Mouse (Mus musculus) MEL (cell line): ENCODE data around the gene Tnfaip8l2.

Source experiments
- BHLHE40 ChIP-seq: IDR thresholded peaks from 2 replicates; pipeline ENCODE4 v1.6.1; 2012; ENCODE audit warnings: low read depth, mild to moderate bottlenecking, inconsistent platforms, low read length, improper control_type of control experiment, borderline replicate concordance
- CTCF ChIP-seq, 3 experiments: IDR thresholded peaks in 2 of 3; conservative IDR thresholded peaks in 1 of 3; 2 replicates each; pipeline ENCODE4 v1.5.1; 2011 to 2012; ENCODE audit warnings: low read length in 3 of 3, low read depth in 2 of 3, mild to moderate bottlenecking in 2 of 3, improper control_type of control experiment in 1 of 3, inconsistent platforms in 1 of 3, mixed read lengths in 1 of 3, moderate library complexity in 1 of 3; ENCODE audit not compliant: control insufficient read depth in 1 of 3, insufficient read depth in 1 of 3, poor library complexity in 1 of 3, severe bottlenecking in 1 of 3
- E2F4 ChIP-seq: IDR thresholded peaks from 2 replicates; pipeline ENCODE4 v1.6.1; 2011; ENCODE audit warnings: low read depth, low read length, improper control_type of control experiment, borderline replicate concordance
- EP300 ChIP-seq, 2 experiments: IDR thresholded peaks; 2 replicates each; pipeline ENCODE4 v1.6.1; 2011; ENCODE audit warnings: improper control_type of control experiment in 2 of 2, low read length in 2 of 2, low read depth in 1 of 2, mild to moderate bottlenecking in 1 of 2
- GABPA ChIP-seq: IDR thresholded peaks from 2 replicates; pipeline ENCODE4 v1.6.1; 2012; ENCODE audit warnings: low read depth, mild to moderate bottlenecking, inconsistent platforms, low read length, improper control_type of control experiment, moderate library complexity
- MAX ChIP-seq: IDR thresholded peaks from 2 replicates; pipeline ENCODE4 v1.6.1; 2011; ENCODE audit warnings: low read length, improper control_type of control experiment
- POLR2A ChIP-seq, 2 experiments: IDR thresholded peaks; 2 replicates each; pipeline ENCODE4 v1.6.1; 2011 to 2012; ENCODE audit warnings: low read length in 2 of 2, mild to moderate bottlenecking in 2 of 2, control low read depth in 1 of 2, improper control_type of control experiment in 1 of 2, low read depth in 1 of 2, moderate library complexity in 1 of 2; ENCODE audit not compliant: control insufficient read depth in 1 of 2, insufficient read depth in 1 of 2, poor library complexity in 1 of 2
- POLR2AphosphoS2 ChIP-seq: IDR thresholded peaks from 2 replicates; pipeline ENCODE4 v1.6.1; 2011; ENCODE audit warnings: low read length, improper control_type of control experiment
- TCF12 ChIP-seq: IDR thresholded peaks from 2 replicates; pipeline ENCODE4 v1.6.1; 2014; ENCODE audit warnings: low read depth, mild to moderate bottlenecking, inconsistent platforms, low read length, improper control_type of control experiment, moderate library complexity
- UBTF ChIP-seq: IDR thresholded peaks from 2 replicates; pipeline ENCODE4 v1.6.1; 2012; ENCODE audit warnings: low read depth, mild to moderate bottlenecking, inconsistent platforms, low read length, improper control_type of control experiment, moderate library complexity, borderline replicate concordance; ENCODE audit not compliant: insufficient read depth
- USF1 ChIP-seq: IDR thresholded peaks from 2 replicates; pipeline ENCODE4 v1.6.1; 2014; ENCODE audit warnings: low read depth, mild to moderate bottlenecking, inconsistent platforms, low read length, improper control_type of control experiment, moderate library complexity

DNA sequence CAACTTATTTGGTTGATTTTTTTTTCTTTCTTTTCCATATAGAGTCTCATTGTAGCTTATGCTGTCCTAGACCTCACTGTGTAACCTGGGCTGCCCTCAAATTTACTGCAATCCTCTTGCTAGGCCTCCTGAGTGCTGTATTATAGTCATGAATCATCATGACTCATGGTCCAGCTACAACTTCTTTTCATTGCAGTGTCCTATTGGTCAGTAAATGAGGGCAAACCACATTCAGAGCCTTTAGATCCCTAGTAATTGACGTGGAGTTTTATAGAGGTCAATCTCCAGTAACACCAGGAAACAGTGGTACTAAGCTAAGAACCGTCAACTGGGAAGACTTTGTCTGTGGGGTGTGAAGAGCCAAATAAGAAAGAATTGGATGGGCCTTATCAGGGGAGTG lies 24.4 kb downstream of the Tnfaip8l2 start:
- TF ChIP-seq MAX (no peak), CTCF (IDR thresholded peaks at IDR 0.05 in 2 of 3, conservative IDR thresholded peaks at IDR 0.05 in 1 of 3; ENCODE audit: control insufficient read depth in 1 of 3, insufficient read depth in 1 of 3, low read depth in 2 of 3, low read length in 3 of 3, poor library complexity in 1 of 3, severe bottlenecking in 1 of 3) (no peak), POLR2A (IDR thresholded peaks at IDR 0.05; ENCODE audit: control insufficient read depth in 1 of 2, insufficient read depth in 1 of 2, low read depth in 1 of 2, low read length in 2 of 2, poor library complexity in 1 of 2) (no peak), POLR2AphosphoS2 (no peak), UBTF (no peak), EP300 (IDR thresholded peaks at IDR 0.05; ENCODE audit: low read depth in 1 of 2, low read length in 2 of 2) (no peak), USF1 (no peak), TCF12 (no peak), BHLHE40 (no peak), E2F4 (no peak), GABPA (no peak)
